Mouse (Mus musculus): Measurements from ENCODE around the gene Mab21l1.

Gene Mab21l1

DNA sequence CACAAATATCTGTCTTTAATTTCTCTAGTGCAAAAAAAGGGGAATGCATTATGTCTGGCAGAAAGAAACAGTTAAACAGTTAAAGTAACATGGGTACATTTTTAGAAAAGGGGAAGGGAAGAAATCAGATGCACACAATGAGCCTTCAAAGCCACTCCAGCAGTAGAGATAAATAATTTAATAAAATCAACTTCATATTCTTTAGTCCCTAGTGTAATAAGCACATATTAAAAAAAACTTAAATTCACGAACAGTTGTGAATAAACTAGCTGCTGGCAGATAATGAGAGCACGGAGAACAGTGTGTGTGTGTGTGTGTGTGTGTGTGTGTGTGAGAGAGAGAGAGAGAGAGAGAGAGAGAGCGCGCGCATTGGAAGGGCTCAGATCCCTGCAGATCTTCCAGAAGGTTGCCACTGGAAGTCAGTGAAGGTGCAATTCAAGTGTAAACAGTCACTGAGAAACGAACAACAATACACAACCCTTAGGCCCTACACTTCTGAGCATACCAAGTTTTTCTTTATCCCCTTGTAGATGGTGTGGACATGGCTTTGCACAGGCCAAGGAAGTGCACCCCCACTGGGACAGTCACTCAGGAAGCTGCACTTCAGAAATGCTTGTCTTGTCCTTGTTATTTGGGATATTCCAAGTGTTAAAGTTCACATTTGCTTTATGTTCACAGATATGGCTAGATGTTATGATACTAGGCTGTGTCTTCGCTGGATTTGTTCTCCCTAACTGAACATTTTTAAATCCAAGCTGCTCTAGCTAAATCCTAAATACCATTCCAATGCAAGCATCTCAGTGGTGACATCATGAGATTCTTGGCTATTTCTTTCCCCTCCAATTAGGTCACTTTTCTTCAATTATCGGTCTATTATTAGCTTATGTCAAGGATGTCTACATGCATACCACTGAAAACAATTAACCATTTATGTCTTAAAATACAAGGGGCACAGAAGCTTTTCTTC, 3.3 kb upstream of the Mab21l1 start:
- peak; percentile 54 for DNase-seq (ENCODE audit: low read depth)

DNA sequence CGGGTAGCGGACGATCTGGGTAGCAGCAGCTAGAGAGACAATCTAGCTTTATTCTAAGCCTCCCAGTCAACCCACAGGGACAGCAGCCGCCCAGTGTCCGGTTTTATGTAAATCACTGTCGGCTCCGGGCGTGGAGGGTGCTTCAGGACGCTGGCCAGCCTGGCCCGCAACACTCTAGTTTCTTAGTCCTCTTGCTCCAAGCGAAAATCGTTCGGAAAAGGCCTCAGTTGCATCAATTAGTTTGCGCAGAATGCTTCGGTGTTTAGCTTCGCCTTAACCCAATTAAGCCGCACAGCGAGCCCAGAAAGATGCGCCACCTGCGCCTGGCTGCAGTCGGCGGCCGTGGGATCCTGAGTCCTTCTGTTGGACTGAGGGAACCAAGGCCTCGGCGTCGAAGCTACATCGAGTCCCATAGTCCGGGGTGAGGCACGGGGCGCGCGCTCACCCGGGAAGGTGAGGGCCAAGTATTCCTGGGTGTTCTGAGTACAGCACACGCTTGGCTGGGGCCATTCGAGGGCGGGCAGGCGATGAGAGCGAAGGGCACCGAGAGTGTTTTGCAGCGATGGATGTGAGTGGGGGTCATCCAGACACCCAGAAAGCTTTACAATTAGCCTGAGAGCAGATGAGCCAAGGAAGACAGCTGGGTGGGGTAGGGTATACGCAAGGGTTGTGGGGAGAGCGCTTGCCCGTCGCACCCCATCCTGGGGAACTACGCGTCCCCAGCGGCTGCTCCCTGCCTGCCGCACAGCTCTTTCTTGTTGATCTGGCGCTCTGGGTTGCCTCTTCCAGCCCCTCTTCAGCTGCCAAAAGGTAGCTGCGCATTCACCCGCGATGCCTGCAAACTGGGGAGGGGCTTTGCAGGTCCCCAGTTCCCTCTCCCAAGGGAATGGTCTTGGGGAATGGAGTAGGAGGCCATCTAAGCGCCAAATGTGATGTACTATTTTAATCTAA, 1.9 kb upstream of the Mab21l1 start:
- DNase-seq (ENCODE audit: low read depth): peak; percentile 70

DNA sequence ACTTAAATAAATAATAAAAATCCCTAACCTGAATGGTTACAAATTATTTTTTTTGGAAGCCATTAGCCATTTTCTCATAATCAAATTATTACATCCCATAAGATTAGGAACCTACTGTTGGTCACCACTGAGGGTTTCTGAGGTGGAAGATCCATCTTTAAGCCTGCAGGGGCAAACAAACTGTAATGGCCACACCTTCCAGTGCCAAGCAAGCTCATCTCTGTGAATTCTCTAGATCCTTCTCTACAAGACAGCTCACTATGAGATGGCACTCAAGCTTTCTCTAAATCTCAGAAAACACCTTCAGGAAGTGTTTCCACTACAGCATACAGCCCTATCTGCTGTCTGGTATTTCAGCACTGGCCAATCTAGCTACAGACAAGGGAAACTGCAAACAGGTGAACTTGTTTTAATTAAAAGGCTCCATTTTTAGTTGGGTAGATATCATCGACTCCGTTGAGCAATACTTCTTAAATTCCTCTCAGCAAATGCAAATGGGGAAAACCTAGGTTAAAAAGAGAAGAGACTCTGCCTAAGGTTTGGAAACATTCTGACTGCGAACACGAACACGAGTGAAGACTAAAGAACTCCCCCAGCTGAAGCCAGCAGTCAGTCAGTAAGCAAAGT, 768 bp upstream of the Mab21l1 start:
- DNase-seq (ENCODE audit: low read depth): peak; percentile 43

DNA sequence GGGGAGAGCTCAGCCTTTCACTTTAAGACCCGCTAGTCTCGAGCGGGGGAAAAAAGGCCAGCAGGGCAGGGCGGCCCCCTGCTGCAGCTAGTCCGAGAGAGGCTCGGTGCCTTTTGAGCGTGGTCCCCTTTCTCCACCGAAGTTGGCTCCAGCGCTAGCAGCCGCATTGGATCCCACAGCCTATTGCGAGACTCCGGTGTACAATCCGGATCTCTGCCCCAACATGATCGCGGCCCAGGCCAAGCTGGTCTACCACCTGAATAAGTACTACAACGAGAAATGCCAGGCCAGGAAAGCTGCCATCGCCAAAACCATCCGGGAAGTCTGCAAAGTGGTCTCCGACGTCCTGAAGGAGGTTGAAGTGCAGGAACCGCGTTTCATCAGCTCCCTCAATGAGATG, 461 bp downstream of the Mab21l1 start:
- DNase-seq (ENCODE audit: low read depth): peak; percentile 66

DNA sequence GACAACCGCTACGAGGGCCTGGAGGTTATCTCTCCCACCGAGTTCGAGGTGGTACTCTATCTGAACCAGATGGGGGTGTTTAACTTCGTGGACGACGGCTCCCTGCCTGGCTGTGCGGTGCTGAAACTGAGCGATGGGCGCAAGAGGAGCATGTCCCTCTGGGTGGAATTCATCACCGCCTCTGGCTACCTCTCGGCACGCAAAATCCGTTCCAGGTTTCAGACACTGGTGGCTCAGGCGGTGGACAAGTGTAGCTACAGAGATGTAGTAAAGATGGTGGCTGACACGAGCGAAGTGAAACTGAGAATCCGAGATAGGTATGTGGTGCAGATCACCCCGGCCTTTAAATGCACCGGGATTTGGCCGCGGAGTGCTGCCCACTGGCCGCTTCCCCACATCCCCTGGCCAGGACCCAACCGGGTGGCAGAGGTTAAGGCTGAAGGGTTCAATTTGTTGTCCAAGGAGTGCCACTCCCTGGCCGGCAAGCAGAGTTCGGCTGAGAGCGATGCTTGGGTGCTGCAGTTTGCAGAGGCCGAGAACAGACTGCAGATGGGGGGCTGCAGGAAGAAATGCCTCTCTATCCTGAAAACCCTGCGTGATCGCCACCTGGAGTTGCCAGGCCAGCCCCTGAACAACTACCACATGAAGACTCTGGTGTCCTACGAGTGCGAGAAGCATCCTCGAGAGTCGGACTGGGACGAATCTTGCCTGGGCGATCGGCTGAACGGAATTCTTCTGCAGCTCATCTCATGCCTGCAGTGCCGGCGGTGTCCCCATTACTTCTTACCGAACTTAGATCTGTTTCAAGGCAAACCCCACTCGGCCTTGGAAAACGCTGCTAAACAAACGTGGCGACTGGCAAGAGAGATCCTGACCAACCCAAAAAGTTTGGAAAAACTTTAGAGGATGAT, 1.1 kb downstream of the Mab21l1 start:
- DNase-seq (ENCODE audit: low read depth): peak; percentile 88

DNA sequence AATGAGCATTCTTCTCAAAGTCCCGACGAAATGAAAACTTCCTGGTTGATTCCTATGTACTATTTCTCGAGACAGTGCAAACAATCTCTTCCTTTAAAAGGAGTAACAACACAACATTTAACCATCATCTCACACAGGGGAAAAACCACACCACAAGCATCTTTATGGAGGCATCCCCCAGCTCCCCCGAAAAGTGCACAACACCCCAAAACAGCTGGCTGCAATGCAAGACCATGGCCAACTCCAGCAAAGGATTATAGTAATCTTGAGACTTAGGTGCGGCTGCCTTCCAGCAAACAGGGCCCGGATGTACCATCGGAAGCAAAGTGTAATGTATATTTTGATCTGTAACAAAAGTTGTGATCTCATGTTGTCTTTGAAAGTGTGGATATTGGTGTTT, 1.8 kb downstream of the Mab21l1 start:
- DNase-seq (ENCODE audit: low read depth): peak; percentile 59

DNA sequence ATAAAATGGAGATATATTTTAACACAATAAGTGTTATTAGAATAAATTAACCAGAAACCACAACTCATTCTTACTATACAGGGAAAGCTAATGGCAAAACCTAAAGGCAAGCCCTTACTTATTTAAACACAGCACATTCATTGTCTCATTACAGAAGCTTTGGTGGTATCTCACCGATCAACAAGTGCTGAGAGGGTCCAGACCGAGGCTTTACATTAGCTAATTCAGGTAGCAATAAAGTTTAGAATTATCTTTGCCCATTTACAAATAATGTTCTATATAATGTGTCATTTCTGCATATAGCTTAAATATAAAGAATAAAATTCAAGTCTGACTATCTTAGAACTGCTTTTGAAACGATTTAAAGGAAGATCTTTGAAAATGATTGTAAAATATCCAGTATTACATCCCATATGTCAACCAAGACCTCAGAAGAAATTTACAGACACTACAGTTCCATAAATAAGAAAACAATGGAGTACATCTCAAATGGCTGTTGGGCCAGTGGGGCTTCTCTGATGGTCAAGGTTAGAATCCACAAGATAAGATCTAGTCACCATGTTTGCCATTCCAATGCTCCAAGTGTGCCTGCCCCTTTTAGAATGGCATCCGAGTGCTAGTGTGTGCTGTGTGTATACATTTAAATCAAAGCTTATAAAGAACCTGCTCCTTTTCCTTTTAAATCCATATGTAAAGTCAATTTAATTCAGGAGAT, 3.1 kb downstream of the Mab21l1 start:
- DNase-seq (ENCODE audit: low read depth): peak; percentile 57

DNA sequence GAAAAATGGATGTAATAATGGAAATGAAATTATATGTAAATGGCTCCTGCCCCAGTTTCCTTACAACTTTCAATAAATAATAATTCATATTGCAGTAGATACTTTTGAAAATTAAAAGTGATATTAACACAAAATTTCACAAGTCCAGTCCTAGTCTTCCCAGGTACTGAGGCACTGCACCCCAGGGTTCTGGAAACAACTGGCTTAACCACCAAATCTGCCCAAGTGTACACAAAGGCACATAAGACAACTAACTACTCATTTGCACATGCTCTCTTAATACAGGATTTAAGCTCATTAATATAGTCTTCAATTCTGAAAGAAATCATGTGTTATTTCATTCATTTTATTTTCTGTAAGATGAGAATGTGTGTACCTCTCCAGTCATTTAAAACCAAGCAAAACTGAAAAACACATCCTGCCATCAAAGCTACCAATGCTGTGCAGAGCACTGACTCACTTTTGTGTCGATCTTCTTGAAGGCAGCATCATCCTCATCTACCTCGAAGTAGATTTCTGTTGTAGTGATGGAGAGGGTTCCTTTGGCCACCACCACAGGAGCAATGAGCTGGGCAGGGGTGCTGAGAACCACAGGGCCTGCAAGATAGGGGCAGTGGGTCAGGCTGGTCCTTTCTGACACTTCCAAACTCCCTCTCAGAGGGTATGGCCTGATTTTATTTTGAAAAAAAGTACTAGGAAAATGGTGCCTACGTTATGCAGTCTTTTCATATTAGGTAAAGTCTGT, 3.8 kb downstream of the Mab21l1 start:
- DNase-seq (ENCODE audit: low read depth): peak; percentile 46

DNA sequence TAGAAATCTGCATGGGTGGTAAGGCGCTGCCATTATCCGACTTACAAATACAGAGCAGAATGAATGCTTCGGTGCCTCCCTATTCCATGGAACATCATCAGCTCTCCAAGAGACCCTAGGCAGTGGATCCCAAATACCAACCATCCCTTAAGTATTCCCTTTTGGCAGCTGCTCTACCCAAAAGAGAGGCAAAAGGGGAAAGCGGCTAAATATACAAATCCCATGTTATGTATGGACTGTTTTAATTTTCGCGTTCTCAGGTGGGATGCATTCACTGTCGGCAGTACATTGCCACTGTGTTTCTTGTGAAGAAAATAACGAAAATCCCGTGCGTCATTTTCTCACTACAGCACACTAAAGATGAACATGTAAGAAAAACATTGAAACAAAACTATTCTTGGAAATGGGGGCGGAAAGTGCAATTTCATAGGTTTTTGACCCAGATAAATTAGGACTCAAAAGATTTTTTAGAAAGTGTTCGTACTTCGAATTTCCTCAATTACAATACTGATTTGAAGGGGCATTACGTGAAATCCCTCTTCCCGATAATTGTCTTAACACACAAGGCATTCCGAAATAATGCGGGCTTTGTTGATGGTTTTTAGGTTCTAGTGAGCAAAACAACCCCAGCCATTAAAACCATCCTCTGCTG, 4.7 kb downstream of the Mab21l1 start:
- peak; percentile 56 for DNase-seq (ENCODE audit: low read depth)

DNA sequence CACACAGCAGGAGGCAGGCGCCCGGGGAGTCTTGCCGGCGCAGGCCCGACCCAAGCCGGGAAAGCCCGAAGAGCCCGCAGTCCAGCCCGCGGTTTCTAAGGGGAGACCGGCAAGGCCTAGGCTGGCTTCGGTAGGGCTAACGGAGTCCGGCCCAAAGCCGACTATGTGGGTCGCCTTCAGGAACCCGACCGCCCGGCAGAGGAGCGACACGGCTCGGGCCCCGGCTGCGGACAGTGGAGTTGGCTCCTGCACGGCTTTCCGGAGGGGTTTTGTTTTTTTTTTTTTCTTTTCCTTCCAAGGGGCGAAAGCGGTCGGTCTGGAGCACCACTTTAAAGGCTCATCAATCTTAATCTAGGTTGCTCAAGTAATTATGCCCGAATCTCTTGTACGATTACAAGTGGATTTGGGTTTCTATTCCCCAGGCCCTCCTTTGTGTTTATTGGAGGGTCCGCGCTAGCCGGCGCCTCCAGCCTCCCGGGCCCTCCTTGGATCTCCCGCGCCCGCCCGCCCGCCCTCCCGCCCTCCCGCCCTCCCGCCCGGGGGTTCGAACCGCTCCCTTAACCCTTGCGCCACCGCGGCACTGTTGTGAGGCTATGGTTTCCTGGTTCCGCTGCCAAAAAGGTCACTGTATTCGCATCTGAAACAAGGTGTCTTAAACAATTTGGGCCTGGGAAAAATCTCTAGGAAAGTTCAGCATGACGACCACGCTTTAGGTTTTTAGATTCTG, 5.3 kb downstream of the Mab21l1 start:
- DNase-seq (ENCODE audit: low read depth): peak; percentile 75

DNA sequence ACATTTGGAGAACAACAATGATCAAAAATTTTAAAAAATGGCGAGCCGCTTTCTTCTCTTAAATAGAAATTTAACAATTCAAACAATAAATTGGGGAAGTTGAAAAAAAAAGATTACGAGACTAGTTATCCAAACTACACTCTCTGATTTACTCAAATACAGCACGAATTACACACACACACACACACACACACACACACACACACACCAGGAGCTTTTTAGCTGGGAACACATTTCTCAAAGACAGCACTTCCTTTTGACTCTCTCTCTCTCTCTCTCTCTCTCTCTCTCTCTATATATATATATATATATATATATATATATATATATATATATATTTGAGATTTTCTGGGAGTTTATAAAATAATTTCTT, 5.9 kb downstream of the Mab21l1 start:
- no peak for DNase-seq (ENCODE audit: low read depth)

DNA sequence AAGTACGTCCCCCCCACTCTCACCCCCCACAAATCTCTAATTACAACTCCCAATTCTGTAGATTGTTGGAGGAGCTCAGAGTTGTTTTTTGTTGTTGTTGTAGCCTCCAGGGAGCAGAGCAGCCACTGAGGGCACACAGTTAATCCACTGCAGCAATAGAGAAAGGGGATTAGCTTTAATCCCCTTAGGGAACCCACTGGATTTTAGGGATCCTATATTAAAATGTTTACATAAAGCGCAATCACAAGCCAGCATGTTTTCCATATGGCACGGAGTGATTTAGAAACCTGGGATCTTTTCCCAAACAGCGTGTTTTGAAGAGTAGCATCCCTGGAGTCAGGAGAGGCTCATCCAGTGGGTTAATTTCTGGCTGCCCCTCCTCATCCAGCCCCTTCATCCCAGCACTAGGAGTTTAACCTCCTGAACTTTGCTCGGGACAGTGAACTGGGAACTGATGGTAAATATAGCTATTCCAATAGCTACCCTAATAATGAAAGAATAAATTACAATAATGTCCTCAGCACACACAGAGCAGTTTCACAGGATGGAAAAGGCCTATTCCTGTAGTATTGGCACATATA, 6.4 kb downstream of the Mab21l1 start:
- DNase-seq (ENCODE audit: low read depth): no peak

DNA sequence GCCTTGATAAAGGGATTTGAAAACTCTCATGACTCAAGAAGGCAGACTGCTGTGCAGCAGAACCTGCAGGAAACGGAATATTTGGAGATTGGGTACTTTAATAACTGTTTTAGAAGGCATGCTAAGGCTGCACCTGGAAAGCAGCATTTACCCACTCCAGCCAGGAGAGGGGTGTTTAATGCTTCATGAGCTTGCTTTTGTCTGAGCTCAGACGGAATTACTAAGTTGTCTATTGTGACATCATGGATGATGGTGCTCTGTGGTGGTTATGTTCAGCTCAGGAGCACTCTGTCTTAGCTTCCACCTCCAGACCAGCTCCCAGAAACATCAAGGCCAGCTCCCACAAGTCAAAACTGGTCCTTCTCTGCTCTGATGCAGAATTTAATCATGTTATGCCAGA, 7.5 kb downstream of the Mab21l1 start:
- peak; percentile 64 for DNase-seq (ENCODE audit: low read depth)

DNA sequence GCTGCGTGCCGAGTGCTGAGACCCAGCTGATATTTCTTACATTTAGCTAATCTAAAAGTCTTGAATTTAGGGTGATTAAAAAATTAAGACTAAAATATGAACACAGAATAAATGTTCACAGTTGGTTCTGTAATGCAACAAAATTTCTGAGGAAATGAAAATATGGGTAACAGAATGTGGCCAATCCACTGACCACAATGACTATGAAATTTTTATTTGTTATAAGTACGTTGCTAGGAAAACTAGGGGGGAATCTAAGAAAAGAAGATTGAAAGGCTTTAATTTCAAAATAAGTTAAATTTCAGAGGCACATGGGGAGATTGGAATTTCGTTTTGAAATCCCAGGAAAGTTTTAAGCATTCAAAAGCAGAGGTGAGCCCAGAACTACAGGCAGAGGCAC, 8.3 kb downstream of the Mab21l1 start:
- no peak for DNase-seq (ENCODE audit: low read depth)

DNA sequence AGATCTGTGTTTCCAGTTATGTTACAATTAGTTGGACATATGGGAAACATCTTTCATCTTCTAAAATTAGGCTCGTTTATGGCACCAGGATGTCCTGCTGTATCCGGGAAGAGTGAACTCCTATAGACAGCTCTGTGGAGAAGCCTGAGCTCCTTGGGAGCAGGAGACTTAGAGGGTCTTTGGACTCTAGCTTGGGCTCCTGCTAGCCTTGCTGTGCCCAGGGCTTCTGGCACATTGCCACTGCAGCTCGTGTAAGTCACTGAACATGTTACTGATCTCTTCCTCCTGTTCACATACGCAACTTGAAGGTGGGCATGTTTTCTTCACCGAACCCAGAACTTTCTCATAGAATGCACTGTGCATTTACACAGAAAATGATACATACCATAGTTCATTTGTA, 9.9 kb downstream of the Mab21l1 start:
- no peak for DNase-seq (ENCODE audit: low read depth)

DNA sequence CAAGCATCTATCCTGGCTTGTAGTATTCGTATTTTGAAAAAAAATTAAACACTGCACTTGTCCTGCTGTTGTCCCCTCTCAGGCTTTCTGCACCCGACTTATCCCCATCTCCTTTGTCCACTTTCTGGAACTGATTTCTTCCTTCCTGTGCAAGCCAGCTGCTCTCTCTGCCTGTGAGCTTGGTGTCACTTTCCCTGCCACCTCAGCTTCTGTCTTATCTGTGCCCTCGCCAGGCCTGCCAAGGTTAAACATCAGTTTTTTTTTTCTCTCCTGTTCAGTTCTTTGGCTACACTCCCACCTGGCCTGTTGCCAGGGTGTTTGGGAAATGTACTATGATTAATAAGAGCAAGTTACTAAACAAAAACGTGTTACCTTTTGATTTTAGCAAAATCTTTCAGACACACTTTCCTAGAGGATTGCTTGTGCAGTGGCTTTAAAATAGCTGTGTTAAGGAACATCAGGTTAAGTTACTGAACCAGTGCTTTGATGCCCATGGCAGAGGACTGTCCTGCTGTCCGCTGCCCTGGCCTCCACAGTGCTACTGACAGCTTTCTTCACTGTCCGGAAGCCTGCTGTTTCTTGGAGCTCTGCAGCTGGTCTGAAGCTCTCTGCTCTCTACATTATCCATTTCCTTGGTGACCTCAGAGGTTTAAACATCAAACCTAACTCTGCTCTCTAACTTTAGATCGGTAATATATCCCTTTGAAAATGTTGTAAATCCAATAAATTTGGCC, 11.7 kb downstream of the Mab21l1 start:
- peak; percentile 80 for DNase-seq (ENCODE audit: low read depth)

DNA sequence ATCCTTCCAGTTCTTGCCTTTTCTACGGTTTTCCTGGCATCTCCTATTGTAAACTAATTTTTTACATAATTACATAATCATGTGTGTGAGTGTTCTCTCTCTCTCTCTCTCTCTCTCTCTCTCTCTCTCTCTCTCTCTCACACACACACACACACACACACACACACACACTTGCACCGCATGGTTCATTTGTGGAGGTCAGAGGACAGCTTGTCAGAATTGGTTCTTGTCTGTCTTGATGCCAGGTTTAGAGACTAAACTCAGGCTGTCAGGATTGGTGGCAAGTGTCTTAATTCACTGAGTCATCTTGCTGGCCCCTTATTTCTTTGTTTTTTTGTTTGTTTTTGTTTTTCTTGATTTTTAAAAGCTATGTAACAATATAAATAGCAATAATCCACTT, 12.5 kb downstream of the Mab21l1 start:
- no peak for DNase-seq (ENCODE audit: low read depth)

Measured in NIH3T3 (cell line).